Mouse (Mus musculus) E14TG2a.4 (cell line): Measurements from ENCODE around the gene Lcn5.
"Not testable (repeated sequence)": the region's sequence is repeated elsewhere in the genome, so short reads cannot be mapped to it uniquely, and the experiment has no call there.

Source experiments
- CTCF ChIP-seq: conservative IDR thresholded peaks from 2 replicates; pipeline ENCODE4 v1.5.1; 2014; ENCODE audit warnings: low read length
- NANOG ChIP-seq: IDR thresholded peaks from 2 replicates; pipeline ENCODE4 v1.6.1; 2014; ENCODE audit warnings: borderline replicate concordance, low read length, mixed read lengths
- POU5F1 ChIP-seq: IDR thresholded peaks from 2 replicates; pipeline ENCODE4 v1.6.1; 2014; ENCODE audit warnings: low read length, borderline replicate concordance

GRCm38 (mm10) chr2:25709056-25709455, 51.3 kb downstream of the Lcn5 start:
- not testable (repeated sequence) for TF ChIP-seq CTCF, POU5F1, NANOG
